Mouse (Mus musculus) stomach, embryonic 14.5 days (tissue): Measurements from ENCODE around the gene Plscr1. TPM values are rescaled to one million over a fixed set of nuclear protein-coding genes. Genes with fewer than 3 reads are reported as not detected.
A peak's percentile ranks its signal among the peaks of the same experiment; 100 is the strongest.

Experiments
- ATAC-seq: fragments of 200-750 bp; cut with Nextera tagmentation; 2 replicates; pipeline ENCODE4 v1.8.0; 2017; ENCODE audit warnings: low read depth, moderate TSS enrichment; ENCODE audit not compliant: insufficient number of reproducible peaks, insufficient read depth, low FRiP score
- H3K27ac ChIP-seq: fragments of 300-500 bp; sonication (generic); 2 replicates; pipeline ENCODE4 v1.5.1; 2014; ENCODE audit warnings: mild to moderate bottlenecking, low read length, moderate library complexity, mixed read lengths
- H3K27me3 ChIP-seq: fragments of 300-500 bp; sonication (generic); 2 replicates; pipeline ENCODE4 v1.6.1; 2014; ENCODE audit warnings: low read length, control low read depth, mixed read lengths; ENCODE audit not compliant: control insufficient read depth, insufficient read depth
- H3K36me3 ChIP-seq: fragments of 300-500 bp; sonication (generic); 2 replicates; pipeline ENCODE4 v1.6.1; 2014; ENCODE audit warnings: mild to moderate bottlenecking, control low read depth, low read length, moderate library complexity, mixed read lengths; ENCODE audit not compliant: control insufficient read depth, insufficient read depth
- H3K4me1 ChIP-seq: fragments of 300-500 bp; sonication (generic); 2 replicates; pipeline ENCODE4 v1.6.1; 2014; ENCODE audit warnings: low read length, control low read depth, mixed read lengths; ENCODE audit not compliant: control insufficient read depth, insufficient read depth
- H3K4me2 ChIP-seq: fragments of 300-500 bp; sonication (generic); replicated peaks from 2 replicates; pipeline ENCODE4 v1.6.1; 2014; ENCODE audit warnings: low read depth, low read length, control low read depth
- H3K4me3 ChIP-seq: fragments of 300-500 bp; sonication (generic); 2 replicates; pipeline ENCODE4 v1.5.1; 2014; ENCODE audit warnings: low read depth, low read length, control low read depth
- H3K9ac ChIP-seq: fragments of 300-500 bp; sonication (generic); replicated peaks from 2 replicates; pipeline ENCODE4 v1.6.1; 2014; ENCODE audit warnings: low read depth, mild to moderate bottlenecking, control low read depth, low read length, moderate library complexity, mixed read lengths
- H3K9me3 ChIP-seq: fragments of 300-500 bp; sonication (generic); 2 replicates; pipeline ENCODE4 v1.6.1; 2016; ENCODE audit warnings: low read depth, low read length, control low read depth; ENCODE audit not compliant: control insufficient read depth
- WGBS: fragments of 180-500 bp; shearing (Covaris S2); extraction: QIAGEN DNeasy Blood & Tissue Kit; methylation state at CpG from one replicate; pipeline ENCODE4 v1.1.7; 2014; 5-methylcytosine and 5-hydroxymethylcytosine counted together
- polyA plus RNA-seq: library from polyadenylated mRNA; unstranded; fragments of >200 nt; fragmentation: Nextera tagmentation; extraction: Ambion mirVana; gene quantifications from 2 replicates; pipeline ENCODE4 v1.2.1, GENCODE M21; 2014

The Plscr1 gene
- 51.4 and 60.1 TPM in 2 replicates for polyA plus RNA-seq

GRCm38 (mm10) chr9:92249447-92249852 lies at the start of gene Plscr1:
TSS of gene Plscr1 (plus strand) at chr9:92249750.
- no peak for ATAC-seq
- H3K36me3 ChIP-seq, result no peaks in the 10 kb centered on the region

GRCm38 (mm10) chr9:92204397-92204796 lies 45.2 kb upstream of the Plscr1 start:
- 52% methylated on average over 2 of the region's 2 CpGs for WGBS
- no peaks in the 10 kb centered on the region for H3K36me3 ChIP-seq
- no peak overlapping the region for H3K4me3 ChIP-seq
- no peak overlapping the region for H3K27ac ChIP-seq
- H3K9ac ChIP-seq, result no peak overlapping the region
- no peaks in the 10 kb centered on the region for H3K27me3 ChIP-seq
- no peaks in the 10 kb centered on the region for H3K4me1 ChIP-seq
- no peak overlapping the region for H3K4me2 ChIP-seq
- ATAC-seq, result no peak
- no peaks in the 10 kb centered on the region for H3K9me3 ChIP-seq

More at GRCm38 (mm10) chr9:92249447-92249852, at the start of gene Plscr1:
- Histone ChIP-seq H3K27me3 (no peaks in the 10 kb centered on the region), H3K9me3 (no peaks in the 10 kb centered on the region), H3K9ac (peak within 1 kb of the TSS; percentile 72), H3K4me2 (peak within 1 kb of the TSS; percentile 51), H3K4me3 (peak within 1 kb of the TSS; percentile 65), H3K4me1 (peaks cover 8% of the 10 kb centered on the region), H3K27ac (peak within 1 kb of the TSS; percentile 94)
- WGBS, result 27% methylated on average over 7 of the region's 7 CpGs

GRCm38 (mm10) chr9:92207307-92207706 lies 42.2 kb upstream of the Plscr1 start:
- no peak for ATAC-seq
- Histone ChIP-seq H3K27me3 (no peaks in the 10 kb centered on the region), H3K4me2 (no peak overlapping the region), H3K4me3 (no peak overlapping the region), H3K4me1 (no peaks in the 10 kb centered on the region), H3K9ac (no peak overlapping the region), H3K27ac (no peak overlapping the region), H3K9me3 (no peaks in the 10 kb centered on the region), H3K36me3 (no peaks in the 10 kb centered on the region)
- 47% methylated on average over 4 of the region's 4 CpGs for WGBS

- ATAC-seq, result no peak
- Histone ChIP-seq H3K4me1 (no peaks in the 10 kb centered on the region), H3K36me3 (no peaks in the 10 kb centered on the region), H3K9ac (no peak overlapping the region), H3K4me3 (no peak overlapping the region), H3K27me3 (no peaks in the 10 kb centered on the region), H3K27ac (no peak overlapping the region), H3K4me2 (no peak overlapping the region), H3K9me3 (no peaks in the 10 kb centered on the region)
- WGBS, result 69% methylated on average over 8 of the region's 8 CpGs
Measured at GRCm38 (mm10) chr9:92207757-92208156, 41.8 kb upstream of the Plscr1 start.

GRCm38 (mm10) chr9:92209850-92210249 lies 39.7 kb upstream of the Plscr1 start:
- Histone ChIP-seq H3K27me3 (no peaks in the 10 kb centered on the region), H3K9me3 (no peaks in the 10 kb centered on the region), H3K27ac (no peak overlapping the region), H3K4me2 (no peak overlapping the region), H3K36me3 (no peaks in the 10 kb centered on the region), H3K4me1 (no peaks in the 10 kb centered on the region), H3K4me3 (no peak overlapping the region), H3K9ac (no peak overlapping the region)
- 81% methylated on average over 3 of the region's 3 CpGs for whole genome bisulfite sequencing
- no peak for ATAC-seq

GRCm38 (mm10) chr9:92210386-92210967 lies 39.1 kb upstream of the Plscr1 start:
- H3K4me2 ChIP-seq, result no peak overlapping the region
- H3K9me3 ChIP-seq, result no peaks in the 10 kb centered on the region
- H3K4me3 ChIP-seq, result no peak overlapping the region
- H3K27me3 ChIP-seq, result no peaks in the 10 kb centered on the region
- H3K36me3 ChIP-seq, result no peaks in the 10 kb centered on the region
- H3K27ac ChIP-seq, result no peak overlapping the region
- no peak overlapping the region for H3K9ac ChIP-seq
- WGBS, result 41% methylated on average over 7 of the region's 7 CpGs
- peak; percentile 63; the same call in 1 of the 2 replicates for ATAC-seq
- H3K4me1 ChIP-seq, result no peaks in the 10 kb centered on the region

GRCm38 (mm10) chr9:92211048-92211447 lies 38.5 kb upstream of the Plscr1 start:
- Histone ChIP-seq H3K36me3 (no peaks in the 10 kb centered on the region), H3K4me3 (no peak overlapping the region), H3K27me3 (no peaks in the 10 kb centered on the region), H3K9ac (no peak overlapping the region), H3K27ac (no peak overlapping the region), H3K4me1 (no peaks in the 10 kb centered on the region), H3K4me2 (no peak overlapping the region), H3K9me3 (no peaks in the 10 kb centered on the region)
- ATAC-seq, result no peak
- 26% methylated on average over 3 of the region's 3 CpGs for WGBS

- ATAC-seq, result no peak
- no peaks in the 10 kb centered on the region for H3K9me3 ChIP-seq
- no peak overlapping the region for H3K27ac ChIP-seq
- no peaks in the 10 kb centered on the region for H3K4me1 ChIP-seq
- WGBS, result 59% methylated on average over 4 of the region's 4 CpGs
- H3K4me2 ChIP-seq, result no peak overlapping the region
- no peaks in the 10 kb centered on the region for H3K36me3 ChIP-seq
- H3K9ac ChIP-seq, result no peak overlapping the region
- H3K27me3 ChIP-seq, result no peaks in the 10 kb centered on the region
- H3K4me3 ChIP-seq, result no peak overlapping the region
Measured at GRCm38 (mm10) chr9:92217484-92217883, 32.1 kb upstream of the Plscr1 start.

- no peak for ATAC-seq
- H3K9me3 ChIP-seq, result no peaks in the 10 kb centered on the region
- H3K36me3 ChIP-seq, result no peaks in the 10 kb centered on the region
- H3K9ac ChIP-seq, result no peak overlapping the region
- WGBS, result 92% methylated on average over 2 of the region's 2 CpGs
- H3K27ac ChIP-seq, result no peak overlapping the region
- H3K4me1 ChIP-seq, result no peaks in the 10 kb centered on the region
- H3K27me3 ChIP-seq, result no peaks in the 10 kb centered on the region
- H3K4me2 ChIP-seq, result no peak overlapping the region
- no peak overlapping the region for H3K4me3 ChIP-seq
Measured at GRCm38 (mm10) chr9:92217896-92218295, 31.7 kb upstream of the Plscr1 start.
